Mouse (Mus musculus) cerebellum, adult 2 months (tissue): Measurements from ENCODE around the gene Nfxl1.

Experiments
- CTCF ChIP-seq: fragments of 200-500 bp; IDR thresholded peaks from 2 replicates; pipeline ENCODE4 v1.5.1; 2011; ENCODE audit warnings: low read depth, mild to moderate bottlenecking, control low read depth, low read length, moderate library complexity, borderline replicate concordance; ENCODE audit not compliant: insufficient read depth
- POLR2A ChIP-seq: fragments of 200-500 bp; IDR thresholded peaks from 2 replicates; pipeline ENCODE4 v1.6.1; 2011; ENCODE audit warnings: low read length, control low read depth, borderline replicate concordance; ENCODE audit not compliant: insufficient read depth

GRCm38 (mm10) chr5:72558716-72559526 lies 563 bp downstream of the Nfxl1 start:
- TF ChIP-seq CTCF (no peak), POLR2A (no peak)
